Mouse (Mus musculus): ENCODE measurements around the gene Zfp641. TPM values are rescaled to one million over a fixed set of nuclear protein-coding genes. Genes with fewer than 3 reads are reported as not detected.

Zfp641 gene
- polyA plus RNA-seq, 1 experiment from 2014 or later = 1.2 TPM

DNA sequence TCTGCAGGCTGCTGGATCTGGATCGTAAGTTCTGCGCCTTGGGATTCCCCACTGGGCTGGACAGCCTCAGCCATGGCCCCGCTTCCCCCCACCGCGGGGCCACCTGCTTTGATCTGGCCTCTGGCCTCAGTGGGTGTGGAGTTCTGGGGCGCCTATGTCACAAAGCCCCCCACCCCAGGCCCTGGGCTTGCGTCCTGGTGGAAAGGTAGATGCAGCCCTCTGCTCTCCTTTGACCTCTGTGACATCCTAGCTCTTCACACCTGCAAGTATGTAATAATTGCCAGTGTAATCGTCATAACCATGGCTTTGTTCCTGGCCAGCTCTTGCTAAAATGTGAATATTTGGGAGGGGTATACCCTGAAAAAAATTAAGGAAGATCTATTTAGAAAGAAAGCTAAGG lies 38.8 kb downstream of the Zfp641 start, which contains the start of gene H1fnt:
TSS of gene H1fnt (minus strand) at position 101 of the 400 bp plus-strand sequence.
- H3K9me3 ChIP-seq (ENCODE audit: control insufficient read depth, low read length) = no peaks in the 10 kb centered on the region
- H3K27me3 ChIP-seq (ENCODE audit: control insufficient read depth, insufficient read depth, low read length) = no peaks in the 10 kb centered on the region
- ATAC-seq (replicated peaks; ENCODE audit: low FRiP score) = no peak
- H3K4me2 ChIP-seq (ENCODE audit: low read depth, low read length, severe bottlenecking) = no peak within 1 kb of the TSS
- no peak within 1 kb of the TSS for H3K9ac ChIP-seq (ENCODE audit: low read length)
- 88% methylated on average over 8 of the region's 8 CpGs for WGBS
- DNase-seq (ENCODE audit: low spot score) = no peak
- H3K4me3 ChIP-seq (ENCODE audit: low read depth, low read length) = no peak within 1 kb of the TSS
- H3K4me1 ChIP-seq (replicated peaks; ENCODE audit: control insufficient read depth, insufficient read depth, low read length) = no peaks in the 10 kb centered on the region
- H3K36me3 ChIP-seq (ENCODE audit: control insufficient read depth, insufficient read depth, low read length) = no peaks in the 10 kb centered on the region
- no peak within 1 kb of the TSS for H3K27ac ChIP-seq (ENCODE audit: low read depth, low read length)

DNA sequence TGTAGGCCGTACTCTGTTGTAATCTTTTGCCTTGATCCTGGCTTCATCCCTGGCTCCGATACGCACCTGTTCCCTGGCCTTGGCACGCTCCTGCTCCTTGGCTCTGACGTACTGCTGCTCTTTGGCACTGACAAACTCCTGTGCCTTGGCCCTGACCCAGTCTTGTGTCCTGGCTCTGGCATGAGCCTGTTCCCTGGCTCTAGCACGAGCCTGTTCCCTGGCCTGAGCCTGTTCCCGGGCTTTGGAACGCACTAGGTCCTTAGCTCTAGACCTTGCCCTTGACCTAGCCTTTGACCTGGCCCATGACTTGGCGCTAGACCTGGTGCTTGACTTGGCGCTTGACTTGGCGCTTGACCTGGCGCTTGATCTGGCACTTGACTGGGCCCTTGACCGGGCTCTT lies 39.7 kb downstream of the Zfp641 start:
- H3K4me1 ChIP-seq (replicated peaks; ENCODE audit: control insufficient read depth, insufficient read depth, low read length) = no peaks in the 10 kb centered on the region
- no peak overlapping the region for H3K4me3 ChIP-seq (ENCODE audit: low read depth, low read length)
- DNase-seq (ENCODE audit: low spot score) (no peak), ATAC-seq (replicated peaks; ENCODE audit: low FRiP score) (no peak)
- H3K27ac ChIP-seq (ENCODE audit: low read depth, low read length) = no peak overlapping the region
- WGBS = 93% methylated on average over 13 of the region's 13 CpGs
- no peaks in the 10 kb centered on the region for H3K36me3 ChIP-seq (ENCODE audit: control insufficient read depth, insufficient read depth, low read length)
- H3K9me3 ChIP-seq (ENCODE audit: control insufficient read depth, low read length) = no peaks in the 10 kb centered on the region
- H3K4me2 ChIP-seq (ENCODE audit: low read depth, low read length, severe bottlenecking) = no peak overlapping the region
- no peak overlapping the region for H3K9ac ChIP-seq (ENCODE audit: low read length)
- no peaks in the 10 kb centered on the region for H3K27me3 ChIP-seq (ENCODE audit: control insufficient read depth, insufficient read depth, low read length)

Other genes with a start within 250 kb of the Zfp641 start
- 42.8 and 46.3 TPM in 2 replicates for gene Pfkm, start 203.6 kb downstream of the Zfp641 start, polyA plus RNA-seq (2014; fragmentation: Nextera tagmentation; extraction: Ambion mirVana)
- 47.7 and 49.0 TPM in 2 replicates for gene Senp1, start 202.4 kb downstream of the Zfp641 start, polyA plus RNA-seq (2014; fragmentation: Nextera tagmentation; extraction: Ambion mirVana)
- gene Asb8, start 130.5 kb downstream of the Zfp641 start, polyA plus RNA-seq (2014; fragmentation: Nextera tagmentation; extraction: Ambion mirVana) = 47.4 and 49.4 TPM in 2 replicates
- 8.7 and 10.1 TPM in 2 replicates for gene Ccdc184, start 129.0 kb downstream of the Zfp641 start, polyA plus RNA-seq (2014; fragmentation: Nextera tagmentation; extraction: Ambion mirVana)
- not detected in 2 replicates for gene Olfr288, start 100.6 kb downstream of the Zfp641 start, polyA plus RNA-seq (2014; fragmentation: Nextera tagmentation; extraction: Ambion mirVana)
- gene Gm44579, start 75.2 kb downstream of the Zfp641 start, polyA plus RNA-seq (2014; fragmentation: Nextera tagmentation; extraction: Ambion mirVana) = not detected in 2 replicates
- not detected in 2 replicates for gene Olfr287, start 75.1 kb downstream of the Zfp641 start, polyA plus RNA-seq (2014; fragmentation: Nextera tagmentation; extraction: Ambion mirVana)
- not detected in 2 replicates for gene Olfr286, start 61.7 kb downstream of the Zfp641 start, polyA plus RNA-seq (2014; fragmentation: Nextera tagmentation; extraction: Ambion mirVana)
- gene H1fnt, start 38.9 kb downstream of the Zfp641 start, polyA plus RNA-seq (2014; fragmentation: Nextera tagmentation; extraction: Ambion mirVana) = not detected in 2 replicates
- gene Olfr285, start 21.2 kb upstream of the Zfp641 start, polyA plus RNA-seq (2014; fragmentation: Nextera tagmentation; extraction: Ambion mirVana) = not detected in 2 replicates
- not detected in 2 replicates for gene Olfr284, start 44.8 kb upstream of the Zfp641 start, polyA plus RNA-seq (2014; fragmentation: Nextera tagmentation; extraction: Ambion mirVana)
- gene Olfr283, start 84.8 kb upstream of the Zfp641 start, polyA plus RNA-seq (2014; fragmentation: Nextera tagmentation; extraction: Ambion mirVana) = not detected in 2 replicates
- not detected in 2 replicates for gene Olfr282, start 135.1 kb upstream of the Zfp641 start, polyA plus RNA-seq (2014; fragmentation: Nextera tagmentation; extraction: Ambion mirVana)
- gene Olfr281, start 156.4 kb upstream of the Zfp641 start, polyA plus RNA-seq (2014; fragmentation: Nextera tagmentation; extraction: Ambion mirVana) = not detected in 2 replicates
- gene OR5BS1P, start 173.7 kb upstream of the Zfp641 start, polyA plus RNA-seq (2014; fragmentation: Nextera tagmentation; extraction: Ambion mirVana) = not detected in 2 replicates
- 0.25 TPM in 1 of 2 replicates, not detected in the other for gene Lalba, start 186.6 kb upstream of the Zfp641 start, polyA plus RNA-seq (2014; fragmentation: Nextera tagmentation; extraction: Ambion mirVana)
- gene Olfr279, start 196.2 kb upstream of the Zfp641 start, polyA plus RNA-seq (2014; fragmentation: Nextera tagmentation; extraction: Ambion mirVana) = not detected in 2 replicates
- gene Kansl2, start 238.1 kb upstream of the Zfp641 start, polyA plus RNA-seq (2014; fragmentation: Nextera tagmentation; extraction: Ambion mirVana) = 138 and 152 TPM in 2 replicates